Mouse (Mus musculus): ENCODE results near the gene St6galnac3.

The St6galnac3 gene

DNA sequence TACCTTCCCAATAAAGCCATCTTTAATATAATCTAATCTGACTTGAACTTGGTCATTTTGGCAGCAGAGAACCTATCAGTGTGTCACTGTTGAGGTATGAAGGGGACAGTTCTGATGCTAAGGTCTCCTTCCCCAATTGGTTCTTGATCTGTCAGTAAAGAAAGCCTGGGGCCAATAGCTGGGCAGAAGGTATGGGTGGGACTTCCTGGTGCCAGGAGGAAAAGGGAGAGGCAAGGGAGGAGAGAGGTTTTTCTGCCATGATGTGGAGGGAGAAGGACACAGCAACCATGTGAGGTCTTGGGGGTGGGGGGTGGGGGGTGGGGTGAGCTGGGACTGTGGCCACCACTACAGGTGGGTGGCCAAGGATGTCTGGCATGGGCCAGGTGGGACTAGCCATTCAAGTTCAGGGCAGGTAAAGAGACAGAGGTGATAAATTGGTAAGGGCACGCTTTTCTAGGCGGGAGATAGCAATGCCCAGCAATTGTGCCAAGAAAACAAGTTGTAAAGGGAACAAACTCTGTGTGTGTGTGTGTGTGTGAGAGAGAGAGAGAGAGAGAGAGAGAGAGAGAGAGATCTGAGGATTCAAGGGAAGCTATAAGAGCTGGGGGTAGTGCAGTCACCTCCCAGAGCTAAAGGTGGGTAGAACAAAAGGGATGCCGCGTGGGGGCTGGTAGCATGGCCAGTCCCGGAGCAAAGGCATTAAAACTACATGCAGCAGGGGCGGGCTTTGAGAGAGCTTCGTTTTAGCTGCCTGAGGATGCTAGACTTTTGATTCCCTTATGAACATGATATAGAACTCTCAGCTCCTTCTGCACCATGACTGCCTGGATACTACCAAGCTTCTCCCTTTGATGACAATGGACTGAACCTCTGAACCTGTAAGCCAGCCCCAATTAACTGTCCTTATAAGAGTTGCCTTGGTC, 271.6 kb downstream of the St6galnac3 start:
- no peak for DNase-seq

DNA sequence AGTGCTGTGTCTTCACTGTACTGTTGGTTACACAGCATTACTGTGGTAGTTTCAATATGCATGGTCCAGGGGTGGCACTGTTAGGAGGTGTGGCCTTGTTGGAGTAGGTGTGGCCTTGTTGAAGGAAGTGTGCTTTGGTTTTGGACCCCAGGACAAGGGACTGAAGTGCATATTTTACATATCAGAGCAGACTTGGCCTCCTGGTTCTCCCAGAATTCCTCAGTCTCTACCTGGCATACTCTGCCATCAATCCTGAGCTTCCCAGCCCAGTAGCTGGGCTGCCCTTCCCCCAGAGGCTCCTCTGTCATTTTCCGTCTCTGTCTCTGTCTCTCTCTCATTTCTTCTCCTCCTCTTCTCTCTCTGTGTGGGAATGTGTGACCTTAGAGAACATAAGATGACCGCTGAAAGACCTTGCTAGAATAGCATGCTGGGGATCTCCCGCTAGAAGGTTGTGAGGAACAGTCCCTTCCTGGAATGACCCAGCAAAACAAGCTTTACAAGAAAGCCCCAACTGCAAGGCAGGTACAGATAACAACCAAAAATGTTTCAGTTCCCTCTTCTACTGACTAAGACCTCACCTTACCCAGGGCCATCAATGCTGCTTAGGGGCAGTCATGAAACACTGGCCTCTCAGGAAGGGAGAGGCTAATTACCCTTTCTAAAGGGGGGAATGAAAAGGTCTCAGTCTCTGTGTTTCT, 272.5 kb downstream of the St6galnac3 start:
- no peak for DNase-seq

DNA sequence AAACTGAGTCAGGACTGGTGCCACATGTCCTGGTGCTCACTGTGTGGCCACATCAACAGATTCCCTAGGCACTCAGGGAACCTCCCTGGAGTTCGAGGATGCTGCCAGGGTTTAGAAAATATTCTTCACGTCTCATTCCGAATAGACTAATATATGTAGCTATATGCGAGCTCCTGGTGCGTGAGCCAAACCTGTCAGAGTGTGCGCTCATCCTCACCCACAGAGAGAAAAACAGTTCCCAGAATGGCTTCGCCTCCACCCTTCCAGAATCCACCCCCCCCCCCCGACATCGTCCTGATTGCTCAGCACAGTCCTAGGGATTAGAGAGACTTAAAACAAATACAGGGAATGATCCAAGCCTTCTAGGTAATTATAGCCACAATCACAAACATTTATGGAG, 283.6 kb downstream of the St6galnac3 start:
- no peak for DNase-seq

DNA sequence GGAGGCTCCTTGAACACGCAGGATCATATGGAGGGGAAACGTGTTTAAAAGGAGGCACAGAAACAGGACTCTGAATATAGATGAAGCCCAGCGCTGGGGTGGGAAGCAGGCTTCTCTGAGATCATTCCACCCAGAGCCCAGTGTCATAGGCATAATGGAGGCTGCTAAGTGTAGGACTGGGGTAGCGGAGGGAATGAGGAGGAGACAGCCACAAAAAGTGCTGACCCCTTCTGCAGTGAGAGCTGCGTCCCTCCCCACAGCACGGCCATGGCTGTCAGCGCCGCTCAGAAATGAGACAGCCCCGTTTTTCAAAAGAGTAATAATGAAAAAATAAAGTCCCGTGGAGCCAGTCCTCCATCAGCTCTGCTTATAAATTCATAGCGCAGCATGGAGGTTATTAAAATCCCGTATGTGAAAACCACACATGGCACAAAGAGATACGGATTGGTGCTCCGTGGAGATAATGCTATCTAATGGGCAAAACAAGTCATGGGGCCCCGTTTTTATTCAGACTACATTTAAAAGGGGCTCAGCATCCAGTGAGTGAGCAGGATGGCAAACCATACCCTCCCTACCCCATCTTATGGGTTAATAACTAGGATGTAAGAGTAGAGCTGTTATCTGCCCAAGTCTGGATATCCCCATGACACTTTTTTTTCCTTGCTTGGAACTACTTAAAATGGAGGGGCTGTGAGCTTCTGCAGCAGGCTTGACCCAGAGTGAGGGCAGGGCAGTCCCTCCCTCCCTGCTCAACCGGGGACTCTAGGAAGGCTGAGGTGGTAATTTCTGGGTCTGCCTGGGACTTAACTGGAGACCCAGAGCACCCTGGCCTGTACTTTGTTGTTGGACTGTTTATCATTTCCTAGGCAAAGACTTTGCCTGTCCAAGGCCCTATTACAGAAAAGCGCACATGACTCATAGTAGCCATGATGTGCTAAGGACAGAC, 288.6 kb downstream of the St6galnac3 start:
- no peak for DNase-seq

DNA sequence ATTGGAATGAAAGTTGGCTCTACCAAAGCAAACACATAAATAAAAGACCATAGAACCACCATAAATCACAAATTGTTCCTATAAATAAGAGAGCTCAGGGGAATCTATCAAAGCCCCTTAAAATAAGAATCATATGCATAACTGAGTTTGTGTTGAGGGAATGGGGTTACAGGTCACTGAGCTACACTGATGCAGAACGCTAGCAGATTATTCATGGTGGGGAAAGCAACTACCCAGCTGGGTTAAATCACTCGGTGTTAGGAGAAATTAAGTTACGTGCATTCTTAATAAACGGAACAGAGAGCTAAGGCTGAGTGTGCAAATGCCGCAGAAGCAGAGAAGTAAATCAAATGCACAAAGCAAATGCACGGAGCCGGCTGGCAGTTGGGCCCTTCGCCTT, 292.0 kb downstream of the St6galnac3 start:
- DNase-seq, result no peak

DNA sequence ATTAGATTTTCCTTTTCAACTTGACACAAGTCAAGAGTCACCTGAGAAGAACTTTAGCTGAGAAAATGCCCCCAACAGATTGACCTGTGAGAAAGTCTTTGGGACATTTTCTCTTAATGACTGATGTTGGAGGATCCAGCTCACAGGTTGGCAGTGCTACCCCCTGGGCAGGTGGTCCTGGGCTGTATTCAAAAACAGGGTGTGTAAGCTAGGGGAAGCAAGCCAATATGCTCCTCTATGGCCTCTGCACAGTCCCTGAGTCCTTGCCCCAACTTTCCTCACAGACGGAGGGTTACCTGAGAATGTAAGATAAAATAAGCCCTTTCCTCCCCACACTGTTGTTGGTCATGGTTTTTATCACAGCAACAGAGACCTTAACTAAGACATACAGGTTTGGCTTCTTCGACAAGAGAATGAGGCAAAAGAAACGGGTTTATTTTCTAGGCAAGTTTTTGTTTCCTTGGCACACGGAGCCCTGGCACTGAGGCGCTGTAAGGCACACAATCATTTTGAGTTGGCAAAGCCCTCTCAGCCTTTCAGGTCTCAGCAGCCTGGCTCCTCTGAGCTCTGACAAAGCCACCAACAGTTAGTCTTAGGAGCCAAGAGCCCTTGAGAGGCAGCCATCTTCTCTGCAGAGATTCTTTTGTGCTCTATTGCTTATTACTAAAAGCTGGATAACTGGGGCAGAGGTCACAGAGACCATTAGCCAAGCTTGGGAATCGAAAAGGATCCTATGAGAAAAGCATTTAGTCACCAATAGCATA, 292.7 kb downstream of the St6galnac3 start:
- no peak for DNase-seq

DNA sequence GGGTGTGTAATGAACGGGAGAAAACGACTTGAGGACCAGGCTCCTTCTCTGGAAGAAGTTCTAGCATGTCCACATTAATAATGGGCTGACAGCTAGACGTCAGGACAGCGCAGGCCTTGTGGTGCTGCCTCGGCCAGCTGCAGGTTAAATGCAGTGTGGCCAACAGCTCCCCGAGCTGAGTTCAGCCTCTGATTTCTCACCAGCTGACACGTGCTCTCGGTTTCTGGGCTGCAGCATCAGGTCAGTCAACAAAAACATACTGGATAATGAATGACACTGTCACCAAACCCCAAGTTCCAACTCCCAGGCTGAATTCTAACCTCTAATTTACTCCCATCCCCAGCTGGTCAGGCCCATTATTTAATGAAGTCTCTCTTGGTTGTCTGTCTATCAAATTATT, 295.1 kb downstream of the St6galnac3 start:
- DNase-seq, result no peak

DNA sequence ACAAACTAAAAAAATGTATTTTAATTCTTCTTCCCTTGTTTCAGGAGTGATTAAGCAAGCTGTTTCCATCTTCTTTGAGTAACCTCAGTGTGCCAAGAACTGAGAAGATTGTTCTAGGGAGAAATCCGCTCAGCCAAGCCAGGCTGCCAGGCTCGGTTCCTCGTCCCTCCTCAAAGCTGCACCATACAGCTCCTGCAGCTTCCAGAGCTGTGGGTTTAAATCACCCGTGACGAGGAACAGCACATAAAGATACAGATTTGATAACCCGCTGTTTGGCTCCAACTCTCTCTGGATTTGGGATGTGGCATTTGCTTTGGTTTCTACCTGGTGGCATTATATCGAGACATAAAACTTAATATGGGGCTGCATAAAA, 303.1 kb downstream of the St6galnac3 start:
- no peak for DNase-seq

DNA sequence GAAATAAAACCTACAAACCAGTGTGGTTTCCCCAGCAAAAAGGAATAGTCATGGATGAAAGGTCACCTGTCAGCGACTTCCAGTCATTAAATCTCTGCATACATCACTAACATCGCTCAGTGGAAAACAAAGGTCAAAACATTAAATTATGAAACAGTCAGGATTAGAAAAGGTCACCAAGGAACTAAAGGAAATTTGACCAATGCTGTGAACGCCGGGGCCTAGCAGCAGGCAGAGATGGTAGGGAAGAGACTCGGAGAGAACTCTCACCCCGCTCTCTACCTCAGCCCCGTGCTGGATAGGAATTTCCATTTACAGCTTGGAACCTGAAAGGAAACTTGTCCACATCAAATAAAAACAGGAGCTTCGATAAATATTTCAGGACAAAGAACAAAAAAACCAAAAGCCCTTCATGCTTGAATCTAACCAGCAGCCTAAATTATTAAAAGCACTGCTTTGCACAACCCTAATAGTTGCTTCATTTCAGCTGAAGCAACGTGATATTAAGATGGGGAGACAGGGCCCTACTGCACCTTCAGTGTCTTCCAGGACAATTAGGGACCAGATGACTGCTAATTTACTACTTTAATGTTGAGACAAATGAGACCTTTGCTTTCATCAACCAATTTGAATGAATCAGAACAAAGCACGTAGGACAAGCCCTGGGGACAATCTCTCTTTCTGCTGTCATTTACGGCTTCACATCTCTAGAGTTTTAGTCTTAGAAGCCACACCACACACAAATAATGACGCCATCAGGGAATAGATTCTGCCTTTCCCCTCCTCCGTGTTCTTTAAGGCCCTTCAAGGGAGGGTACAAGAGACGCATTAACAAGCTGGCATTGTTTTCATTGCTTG, 303.7 kb downstream of the St6galnac3 start:
- DNase-seq, result no peak

DNA sequence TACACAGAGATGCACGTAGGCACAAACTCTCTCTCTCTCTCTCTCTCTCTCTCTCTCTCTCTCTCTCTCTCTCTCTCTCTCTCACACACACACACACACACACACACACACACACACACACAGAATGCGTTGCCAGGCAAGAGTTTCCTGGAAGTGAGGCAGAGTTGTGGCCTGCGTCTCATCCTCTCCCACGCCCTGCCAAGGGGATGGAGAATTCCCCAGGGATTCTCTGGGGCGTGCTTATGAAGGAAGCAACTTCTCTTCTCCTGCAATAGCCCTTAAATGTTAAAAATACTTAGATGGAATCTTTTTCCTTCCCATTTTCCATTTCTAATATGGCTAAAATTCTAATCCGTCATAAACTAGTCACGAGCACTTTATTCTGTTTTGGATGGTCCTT, 305.6 kb downstream of the St6galnac3 start:
- no peak for DNase-seq

DNA sequence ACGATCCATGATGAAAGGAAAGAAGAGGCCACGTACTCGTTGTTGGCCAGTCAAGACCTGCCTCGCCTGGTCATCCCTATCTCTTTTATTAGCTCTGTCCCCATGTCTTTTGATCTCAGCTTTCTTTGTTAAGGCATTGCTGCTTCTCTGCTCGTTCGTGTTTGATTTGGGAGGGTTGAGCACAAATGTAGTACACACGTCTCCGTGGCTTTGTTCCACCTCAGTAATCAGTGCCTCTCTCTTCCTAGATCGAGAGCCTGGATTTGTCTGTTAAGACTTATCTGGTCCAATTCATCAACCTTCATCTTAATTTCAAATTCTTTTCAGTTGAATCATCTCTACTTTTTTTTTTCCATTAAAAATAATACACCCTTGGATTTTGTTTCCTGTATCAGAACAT, 308.0 kb downstream of the St6galnac3 start:
- DNase-seq, result no peak

DNA sequence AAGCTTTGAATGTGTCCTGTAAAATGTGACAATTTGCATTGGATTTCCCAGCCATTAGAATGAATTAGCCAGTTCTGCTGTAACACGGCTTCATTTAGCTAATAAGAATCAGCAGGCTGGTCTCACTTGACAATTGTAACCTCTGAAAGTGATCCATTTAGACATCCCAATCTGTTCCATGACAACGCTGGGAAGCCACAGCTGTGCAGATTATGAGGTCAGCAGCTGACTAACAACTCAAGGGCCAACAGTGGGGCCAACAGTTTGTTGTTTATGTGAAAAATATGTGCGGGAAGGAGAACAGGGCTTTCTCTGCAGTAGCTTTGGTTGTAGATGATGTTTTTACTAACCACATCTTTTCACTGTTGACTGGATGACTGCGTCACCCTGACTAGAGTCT, 308.6 kb downstream of the St6galnac3 start:
- no peak for DNase-seq

DNA sequence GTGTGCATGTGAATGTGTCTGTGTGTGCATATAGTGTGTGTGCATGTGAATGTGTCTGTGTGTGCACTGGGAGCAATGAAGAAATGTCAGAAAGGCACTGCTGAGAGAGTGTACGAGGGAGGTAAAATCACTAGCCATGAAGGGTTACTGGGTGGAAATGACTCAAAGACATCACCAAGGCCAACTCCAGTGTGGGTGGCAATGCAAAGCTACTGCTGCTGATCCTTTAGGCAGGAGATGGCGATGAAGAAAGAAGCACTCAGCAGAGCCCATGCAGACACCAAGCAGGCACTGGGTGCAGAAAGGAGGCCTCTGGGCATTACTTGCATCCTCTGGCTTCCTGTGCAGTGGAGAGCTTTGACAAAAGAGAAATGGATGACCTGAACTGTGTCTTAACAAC, 310.8 kb downstream of the St6galnac3 start:
- no peak for DNase-seq

DNA sequence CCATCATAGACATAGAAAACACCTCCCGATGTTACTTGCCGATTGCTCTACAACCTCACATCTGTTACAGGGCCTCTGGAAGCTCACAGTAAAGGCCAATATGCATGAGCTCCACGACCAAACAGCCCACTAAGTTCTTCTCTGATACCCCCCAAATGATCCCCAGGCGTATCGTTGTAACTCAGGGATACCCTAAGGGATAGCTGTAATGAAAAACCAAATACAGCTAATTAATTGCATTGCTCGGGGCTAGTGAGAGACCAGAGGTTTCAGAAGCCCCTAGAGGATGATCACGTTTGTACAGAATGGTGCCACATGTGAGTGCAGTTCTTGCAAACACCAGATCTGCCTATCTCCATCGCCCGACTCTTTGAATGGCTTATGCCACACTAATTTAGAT, 315.7 kb downstream of the St6galnac3 start:
- DNase-seq, result no peak

DNA sequence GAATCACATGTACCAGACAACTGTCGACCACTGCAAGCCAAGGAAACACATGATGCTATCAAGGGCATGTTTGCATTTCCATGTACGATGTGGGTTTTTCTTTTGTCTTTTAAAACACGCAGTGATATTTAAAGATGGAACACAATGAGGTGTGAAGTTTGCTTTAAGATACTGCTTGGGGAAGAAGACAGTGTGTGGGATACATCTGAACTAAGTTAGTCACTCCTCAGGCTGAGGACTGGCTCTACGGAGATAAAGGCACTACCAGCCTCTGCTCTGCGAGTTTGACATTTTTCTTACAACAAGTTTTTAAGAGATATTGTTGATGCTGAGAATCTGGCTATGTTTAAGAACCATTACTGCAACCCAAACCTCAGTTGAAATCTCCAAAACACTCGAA, 316.6 kb downstream of the St6galnac3 start:
- DNase-seq, result no peak

DNA sequence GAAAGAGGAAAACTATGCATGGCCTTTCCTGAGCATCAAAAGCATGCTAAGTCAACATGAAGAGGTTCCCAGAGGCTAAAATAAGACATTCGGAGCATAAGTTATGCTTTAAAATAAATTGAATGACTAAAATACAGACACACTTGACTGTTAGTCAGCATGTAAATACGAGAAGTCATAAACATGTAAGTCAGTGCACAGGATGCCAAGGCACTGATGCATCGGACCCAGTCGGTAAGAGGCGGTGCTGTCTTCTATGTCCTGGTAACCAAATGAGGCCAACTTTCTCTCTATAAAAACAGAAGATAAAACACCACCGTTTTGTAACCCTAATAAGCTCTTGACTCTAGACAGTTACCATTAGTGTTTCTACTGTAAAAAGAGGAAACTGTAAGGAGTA, 317.3 kb downstream of the St6galnac3 start:
- DNase-seq, result no peak

DNA sequence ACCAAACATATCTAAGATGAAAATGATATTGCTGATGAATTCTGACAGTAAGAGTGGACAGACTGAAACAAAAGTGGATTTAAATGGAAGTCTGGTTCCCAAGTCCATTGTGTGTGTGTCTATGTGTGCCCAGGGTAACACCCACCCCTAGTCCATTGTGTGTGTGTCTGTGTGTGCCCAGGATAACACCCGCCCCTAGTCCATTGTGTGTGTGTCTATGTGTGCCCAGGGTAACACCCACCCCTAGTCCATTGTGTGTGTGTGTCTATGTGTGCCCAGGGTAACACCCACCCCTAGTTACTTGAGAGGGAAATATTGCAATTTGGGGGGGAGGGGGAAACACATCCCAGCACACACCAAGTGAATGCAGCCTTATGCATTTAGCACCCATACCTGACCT, 318.1 kb downstream of the St6galnac3 start:
- no peak for DNase-seq

DNA sequence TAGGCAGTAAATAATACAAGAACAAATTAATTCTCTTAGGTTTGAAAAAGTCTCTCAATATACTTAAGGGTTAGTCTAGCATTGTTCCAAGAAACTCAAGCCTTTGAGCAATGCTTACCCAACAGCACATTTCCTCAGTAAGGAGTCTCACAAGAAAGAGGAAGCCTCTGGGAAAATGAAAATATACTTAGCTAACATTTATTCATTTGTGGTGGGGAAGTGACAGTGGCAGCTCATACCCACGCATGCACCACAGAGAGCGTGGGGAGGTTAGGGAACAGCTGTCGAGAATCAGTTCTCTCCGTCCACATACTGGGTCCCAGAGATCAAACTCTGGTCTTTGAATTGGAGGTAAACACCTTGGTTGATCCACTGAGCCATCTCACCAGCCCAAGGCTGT, 318.8 kb downstream of the St6galnac3 start:
- DNase-seq, result no peak

DNA sequence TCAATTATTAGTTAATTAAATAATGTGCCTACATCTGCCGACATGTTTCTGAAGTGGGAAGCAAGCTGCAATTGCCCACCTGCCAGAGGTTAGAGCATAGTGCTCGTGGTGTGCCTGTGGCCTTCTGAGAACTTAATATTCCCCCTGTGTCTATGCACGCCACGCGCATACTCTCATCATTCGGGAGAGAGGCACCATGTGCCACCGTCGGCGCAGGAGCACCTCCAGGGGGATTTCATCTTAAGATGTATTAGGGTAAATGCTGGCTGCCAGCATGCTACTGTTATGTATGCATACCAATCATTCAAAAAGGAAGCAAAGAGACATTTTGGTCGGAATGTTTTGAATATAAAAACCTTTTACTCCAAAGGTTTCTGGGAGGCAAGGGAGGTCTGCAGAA, 319.3 kb downstream of the St6galnac3 start:
- no peak for DNase-seq

DNA sequence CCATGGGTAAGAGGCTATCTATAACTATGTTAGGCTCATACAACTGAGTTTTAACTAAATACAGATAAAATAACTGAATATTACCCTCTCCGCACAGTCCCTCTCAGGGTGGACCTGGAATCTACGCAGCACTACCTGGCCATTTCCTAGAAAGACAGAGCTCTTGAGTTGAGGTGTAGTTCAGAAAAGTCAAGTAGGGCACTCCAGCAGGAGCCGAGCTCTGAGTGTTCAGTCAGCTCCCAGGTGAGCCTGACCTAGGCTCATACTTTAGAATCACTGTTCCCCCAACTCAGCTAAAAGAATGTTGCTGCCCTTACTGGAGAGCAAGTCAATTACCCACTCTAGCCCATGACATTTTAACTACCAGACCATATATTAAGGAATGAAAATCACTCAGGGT, 324.7 kb downstream of the St6galnac3 start:
- DNase-seq, result no peak

DNA sequence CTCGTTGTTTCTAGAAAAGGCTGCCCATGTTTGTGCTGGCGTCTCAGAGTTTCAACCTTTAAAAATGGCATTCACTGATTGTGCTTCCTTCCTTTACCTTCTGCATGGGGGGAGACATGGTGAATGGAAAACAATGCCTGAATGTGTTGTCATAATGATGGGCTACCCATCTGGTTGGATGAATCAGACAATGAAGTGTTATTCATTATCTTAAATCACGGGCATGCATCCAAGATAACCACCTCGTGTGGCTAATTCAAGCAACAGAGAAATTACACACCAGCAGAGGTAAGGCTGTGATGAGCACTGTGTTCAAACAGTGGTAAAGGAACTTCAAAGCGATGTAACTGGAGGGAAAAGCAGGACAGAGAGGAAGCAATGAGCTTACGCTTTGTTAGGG, 325.4 kb downstream of the St6galnac3 start:
- no peak for DNase-seq

DNA sequence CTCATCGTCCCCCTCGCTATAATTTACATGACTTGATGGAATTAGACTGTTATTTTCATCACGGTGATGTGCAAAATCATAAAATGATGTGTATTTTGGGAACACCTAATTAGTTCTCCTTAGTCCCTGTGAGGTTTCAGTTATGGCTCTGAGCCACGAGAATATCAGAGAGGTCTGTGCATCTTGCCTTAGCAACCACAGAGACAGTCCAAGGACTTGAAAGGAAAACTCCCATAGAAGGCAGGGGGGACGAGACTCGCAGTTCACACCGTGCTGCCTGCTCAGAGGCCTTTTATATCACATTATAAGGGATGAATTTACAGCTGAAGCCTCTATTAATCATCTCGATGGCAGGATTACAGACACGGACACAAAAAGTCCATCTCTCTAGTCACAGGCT, 327.2 kb downstream of the St6galnac3 start:
- DNase-seq, result no peak

Measured in cerebellum, adult 11 months (tissue).